Mouse (Mus musculus) adrenal gland, adult 10 weeks (tissue): ENCODE results near the gene Hemk1. TPM values are rescaled to one million over a fixed set of nuclear protein-coding genes. Genes with fewer than 3 reads are reported as not detected.

ENCODE experiments used
- polyA plus RNA-seq: library from polyadenylated mRNA; stranded (reverse); fragments of 350-450 nt; fragmentation: Illumina TruSeq; extraction: RNeasy Lipid Tissue Mini Kit (QIAGEN cat#74804); gene quantifications from one replicate; pipeline ENCODE4 v1.2.3, GENCODE M21; 2014; ENCODE audit warnings: low read depth, low replicate concordance

Hemk1 gene
- polyA plus RNA-seq, result 2.3 TPM

GRCm38 (mm10) chr9:107338172-107338883 is at the start of gene Hemk1:
Gene Hemk1, minus strand, starts transcription at chr9:107338350.

GRCm38 (mm10) chr9:107340267-107340859 is 2.2 kb upstream of the Hemk1 start, which contains the start of gene 6430571L13Rik:
Gene 6430571L13Rik, plus strand, starts transcription at chr9:107340602.

GRCm38 (mm10) chr9:107296016-107296040 is 42.3 kb downstream of the Hemk1 start, which contains the start of gene Cish:
Gene Cish, plus strand, starts transcription at chr9:107296026.

GRCm38 (mm10) chr9:107289211-107290076 is 48.7 kb downstream of the Hemk1 start, which contains the start of gene Mapkapk3:
Gene Mapkapk3, minus strand, starts transcription at chr9:107289877.

Other genes starting within 250 kb of the Hemk1 start
- 1.6 TPM for gene Dock3, start 106.4 kb downstream of the Hemk1 start, polyA plus RNA-seq
- gene Mapkapk3, start 48.5 kb downstream of the Hemk1 start, polyA plus RNA-seq, result 6.9 TPM
- 0.58 TPM for gene Cish, start 42.3 kb downstream of the Hemk1 start, polyA plus RNA-seq
- not detected for gene 6430571L13Rik, start 2.3 kb upstream of the Hemk1 start, polyA plus RNA-seq
- gene Cacna2d2, start 61.3 kb upstream of the Hemk1 start, polyA plus RNA-seq, result 0.76 TPM
- gene Tmem115, start 195.6 kb upstream of the Hemk1 start, polyA plus RNA-seq, result 0.23 TPM
- gene Cyb561d2, start 203.8 kb upstream of the Hemk1 start, polyA plus RNA-seq, result 4.6 TPM
- 1.8 TPM for gene Nprl2, start 203.9 kb upstream of the Hemk1 start, polyA plus RNA-seq
- gene Zmynd10, start 208.9 kb upstream of the Hemk1 start, polyA plus RNA-seq, result not detected
- 8.9 TPM for gene Rassf1, start 213.2 kb upstream of the Hemk1 start, polyA plus RNA-seq
- 30.0 TPM for gene Tusc2, start 224.9 kb upstream of the Hemk1 start, polyA plus RNA-seq
- 0.76 TPM for gene Hyal2, start 229.6 kb upstream of the Hemk1 start, polyA plus RNA-seq
- gene Hyal1, start 238.6 kb upstream of the Hemk1 start, polyA plus RNA-seq, result 3.5 TPM
- 2.7 TPM for gene Naa80, start 240.5 kb upstream of the Hemk1 start, polyA plus RNA-seq
- not detected for gene Hyal3, start 242.5 kb upstream of the Hemk1 start, polyA plus RNA-seq
- 21.9 TPM for gene Ifrd2, start 249.3 kb upstream of the Hemk1 start, polyA plus RNA-seq